Mouse (Mus musculus) gastrocnemius, postnatal 36 days (tissue): ENCODE measurements around the gene Tas2r134. TPM values are rescaled to one million over a fixed set of nuclear protein-coding genes. Genes with fewer than 3 reads are reported as not detected.

ENCODE experiments used
- DNase-seq, 2 experiments: peaks; one replicate each; pipeline ENCODE4 v3.0.0; 2022
- intact Hi-C: fragments of 180-260 bp; cut with DNase I; formaldehyde crosslinking; loops from one replicate; pipeline ENCODE4 v1.15.1; 2025
- total RNA-seq, 2 experiments: library from RNA; stranded (reverse); gene quantifications; 2 replicates each; pipeline ENCODE4 v1.2.3; 2021

Tas2r134 gene
- total RNA-seq, 2 experiments from 2014 or later = not detected

DNA sequence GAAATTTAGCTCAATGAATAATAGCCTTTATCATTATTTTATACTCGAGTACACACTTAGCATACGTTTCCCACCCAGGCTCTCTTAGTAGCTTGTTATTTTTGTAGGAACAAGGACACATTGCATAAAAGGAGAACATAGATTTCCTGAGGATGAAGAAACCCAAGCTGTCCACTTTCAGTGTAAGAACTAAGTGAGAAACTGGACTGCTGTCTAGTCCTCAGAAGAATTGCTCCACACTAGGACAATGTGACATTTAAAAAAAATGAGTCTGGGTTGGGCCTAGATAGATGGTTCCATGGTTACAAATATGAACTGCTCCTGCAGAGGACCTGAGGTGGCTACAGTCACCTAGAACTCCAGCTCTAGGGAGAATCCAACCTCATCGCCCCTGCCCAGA lies 20.7 kb downstream of the Tas2r134 start:
- DNase-seq = no peak
- intact Hi-C loops = no loop called here

DNA sequence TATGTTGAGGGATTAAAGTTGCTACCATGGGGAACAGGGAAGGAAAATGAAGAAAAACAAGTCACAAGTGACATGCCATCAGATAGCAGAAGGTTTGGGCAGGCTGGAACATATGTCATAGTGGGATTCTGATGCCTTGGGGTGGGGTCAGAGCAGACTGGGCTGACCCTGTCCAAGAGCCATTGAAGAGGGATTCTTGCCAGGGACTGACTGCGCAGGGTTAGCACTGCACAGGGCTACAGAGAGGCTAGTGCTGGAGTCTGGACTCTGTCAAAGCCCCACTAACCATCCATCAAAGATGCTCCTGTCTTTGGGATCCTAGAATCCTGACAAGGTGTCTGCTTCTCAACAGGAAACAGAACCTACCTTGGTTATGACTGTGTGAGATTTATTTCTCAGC lies 22.6 kb downstream of the Tas2r134 start:
- intact Hi-C loops = no loop called here
- DNase-seq = no peak

DNA sequence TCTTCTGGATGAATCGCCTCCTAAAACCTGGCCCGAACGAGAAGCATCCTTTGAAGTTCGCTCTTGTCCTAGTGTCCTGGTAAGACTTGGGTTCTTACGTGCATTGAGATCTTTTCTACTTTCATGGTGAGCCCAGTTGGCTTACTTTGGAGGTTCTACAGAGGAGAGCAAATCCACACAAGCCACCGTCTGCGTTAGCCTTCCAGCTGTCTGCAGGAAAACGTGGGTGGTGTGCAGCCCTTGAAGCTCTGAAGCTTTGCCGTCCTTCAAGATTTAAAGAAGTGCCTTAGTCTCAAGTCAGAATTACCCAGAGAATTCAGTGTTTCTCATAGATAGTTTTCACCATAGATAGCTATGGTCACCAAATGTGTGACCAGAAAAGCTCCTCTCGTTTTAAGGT lies 24.8 kb downstream of the Tas2r134 start:
- intact Hi-C loops = no loop called here
- DNase-seq = no peak

DNA sequence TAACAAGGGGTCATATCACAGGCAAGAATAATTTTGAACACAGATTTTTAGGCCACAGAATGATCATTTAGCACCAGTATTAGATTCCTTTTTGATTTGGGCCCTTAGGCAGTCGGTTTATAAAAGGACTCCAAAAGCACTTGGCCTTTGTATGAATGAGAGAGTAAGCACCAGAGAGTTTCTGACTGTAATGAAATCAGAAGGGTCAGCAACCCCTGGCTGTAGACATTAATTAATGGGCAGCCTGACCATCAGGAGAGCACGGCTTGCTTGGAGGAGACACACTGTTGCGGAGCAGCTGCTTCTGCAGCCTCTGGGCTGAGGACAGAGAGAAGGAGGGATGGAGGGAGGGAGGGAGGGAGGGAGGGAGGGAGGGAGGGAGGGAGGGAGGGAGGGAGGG lies 30.4 kb downstream of the Tas2r134 start:
- intact Hi-C loops = no loop called here
- no peak for DNase-seq

DNA sequence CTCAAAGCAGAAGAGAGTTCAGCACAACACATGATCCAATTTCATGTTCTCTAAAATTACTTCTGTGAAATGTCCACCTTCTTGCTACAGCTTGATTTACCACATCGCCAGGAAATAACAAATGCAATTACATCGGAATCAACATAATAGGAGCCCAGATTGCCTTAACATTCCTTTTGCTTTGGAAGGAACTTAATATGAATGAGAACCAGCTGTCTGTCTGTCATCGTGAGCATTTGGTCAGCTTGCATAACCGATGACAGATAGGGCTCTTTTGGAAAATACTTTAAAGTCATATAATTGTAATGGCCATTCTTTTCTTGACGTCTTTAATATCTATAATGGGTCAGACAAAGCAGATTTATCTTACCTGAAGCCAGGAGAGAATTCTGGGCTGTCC lies 31.0 kb downstream of the Tas2r134 start:
- intact Hi-C loops = no loop called here
- DNase-seq = no peak

DNA sequence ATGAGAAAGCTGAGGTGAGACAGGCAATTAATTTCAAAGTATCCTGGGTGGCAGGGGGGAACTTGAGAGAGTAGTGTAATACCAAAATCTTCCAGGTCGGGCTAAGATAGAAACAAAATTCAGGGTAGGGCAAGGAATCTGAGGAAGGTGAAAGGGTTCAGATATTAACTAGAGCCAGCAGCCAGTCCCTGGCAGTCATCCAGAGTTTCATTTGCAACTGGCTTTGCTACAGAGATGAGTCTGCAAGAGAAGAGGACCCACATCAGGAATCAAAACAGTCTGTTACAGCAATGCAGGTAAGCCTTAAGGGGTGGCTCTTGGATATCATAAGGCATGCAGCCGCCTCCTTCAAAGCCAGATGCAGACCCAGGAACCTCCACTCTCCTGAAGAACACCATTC lies 47.0 kb downstream of the Tas2r134 start:
- DNase-seq = no peak
- intact Hi-C loops = no loop called here
